Mouse (Mus musculus): ENCODE measurements around the gene Esrrb. TPM values are rescaled to one million over a fixed set of nuclear protein-coding genes. Genes with fewer than 3 reads are reported as not detected.
A peak's percentile ranks its signal among the peaks of the same experiment; 100 is the strongest.

Esrrb gene
- total RNA-seq, 2 experiments from 2014 or later, result 2.9 to 6.6 TPM

DNA sequence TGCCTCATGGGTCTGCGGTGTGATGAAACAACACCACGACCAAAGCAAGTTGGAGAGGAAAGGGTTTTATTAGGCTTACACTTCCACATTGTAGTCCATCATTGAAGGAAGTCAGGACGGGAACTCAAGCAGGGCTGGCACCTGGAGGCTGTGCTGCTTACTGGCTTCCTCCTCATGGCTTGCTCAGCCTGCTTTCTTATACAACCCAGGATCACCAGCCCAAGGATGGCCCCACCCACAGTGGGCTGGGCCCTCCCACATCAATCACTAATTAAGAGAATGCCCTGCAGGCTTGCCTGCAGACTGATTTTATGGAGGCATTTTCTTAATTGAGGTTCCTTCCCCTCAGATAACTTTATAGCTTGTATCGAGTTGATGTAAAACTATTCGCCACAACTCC is 129.1 kb downstream of the Esrrb start:
- intact Hi-C loops (cut with DNase I), result no loop called here
- no peak for DNase-seq

GRCm38 (mm10) chr12:86491500-86491899 is 130.6 kb downstream of the Esrrb start:
- no peak for DNase-seq
- intact Hi-C loops (cut with DNase I), result no loop called here

GRCm38 (mm10) chr12:86492822-86493221 is 131.9 kb downstream of the Esrrb start:
- no peak for DNase-seq

GRCm38 (mm10) chr12:86497126-86497525 is 136.2 kb downstream of the Esrrb start:
- no peak for DNase-seq
- intact Hi-C loops (cut with DNase I), result no loop called here

More at GRCm38 (mm10) chr12:86492822-86493221, 131.9 kb downstream of the Esrrb start:
- intact Hi-C loops (cut with DNase I), result no loop called here

- intact Hi-C loops (cut with DNase I), result no loop called here
- DNase-seq, result peak; percentile 54 to 69
Measured at GRCm38 (mm10) chr12:86498765-86499164, 137.8 kb downstream of the Esrrb start.

GRCm38 (mm10) chr12:86501728-86502127 is 140.8 kb downstream of the Esrrb start:
- intact Hi-C loops (cut with DNase I), result no loop called here
- DNase-seq, result no peak

- intact Hi-C loops (cut with DNase I), result no loop called here
- DNase-seq, result no peak
Measured at GRCm38 (mm10) chr12:86503921-86504320, 143.0 kb downstream of the Esrrb start.

DNA sequence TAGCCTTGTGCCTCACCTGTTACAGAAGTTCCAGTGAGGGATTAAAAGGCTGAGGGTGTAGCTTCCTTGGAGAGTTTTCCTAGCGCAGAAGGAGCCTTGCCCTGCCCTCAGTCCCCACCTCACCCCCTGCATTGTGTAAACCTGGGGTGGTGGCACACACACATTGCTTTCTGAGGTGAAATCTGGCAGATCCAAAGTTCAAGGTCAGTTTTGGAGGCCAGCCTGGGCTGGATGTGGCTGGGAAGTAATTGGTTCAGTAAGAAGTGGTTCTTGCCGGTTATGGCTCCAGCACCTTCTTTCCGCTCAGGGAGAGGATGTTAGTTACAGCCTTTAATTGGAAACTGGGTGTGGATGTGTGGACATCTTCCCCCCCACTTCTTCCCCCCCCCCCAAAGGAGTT is 143.4 kb downstream of the Esrrb start:
- no peak for DNase-seq
- intact Hi-C loops (cut with DNase I), result no loop called here

DNA sequence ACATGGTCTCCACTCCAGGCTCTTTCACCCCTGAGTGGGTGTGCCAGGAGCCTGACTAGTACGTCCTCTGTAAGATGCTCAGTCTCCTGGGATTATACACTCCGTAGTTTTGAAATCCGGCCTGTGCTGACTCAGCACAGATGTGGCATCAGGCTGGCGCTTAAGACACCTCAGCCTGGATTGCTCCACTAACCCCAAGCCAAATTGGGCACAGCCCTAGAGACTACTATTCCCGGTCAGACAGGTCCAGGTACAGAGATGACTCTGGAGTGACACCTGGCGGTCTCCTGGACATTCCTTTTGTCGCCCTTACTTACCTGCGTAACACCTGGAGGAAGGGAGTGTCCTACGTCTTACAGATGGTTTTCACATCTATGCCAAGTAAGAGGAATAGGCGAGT is 146.8 kb downstream of the Esrrb start:
- intact Hi-C loops (cut with DNase I), result no loop called here
- no peak for DNase-seq

DNA sequence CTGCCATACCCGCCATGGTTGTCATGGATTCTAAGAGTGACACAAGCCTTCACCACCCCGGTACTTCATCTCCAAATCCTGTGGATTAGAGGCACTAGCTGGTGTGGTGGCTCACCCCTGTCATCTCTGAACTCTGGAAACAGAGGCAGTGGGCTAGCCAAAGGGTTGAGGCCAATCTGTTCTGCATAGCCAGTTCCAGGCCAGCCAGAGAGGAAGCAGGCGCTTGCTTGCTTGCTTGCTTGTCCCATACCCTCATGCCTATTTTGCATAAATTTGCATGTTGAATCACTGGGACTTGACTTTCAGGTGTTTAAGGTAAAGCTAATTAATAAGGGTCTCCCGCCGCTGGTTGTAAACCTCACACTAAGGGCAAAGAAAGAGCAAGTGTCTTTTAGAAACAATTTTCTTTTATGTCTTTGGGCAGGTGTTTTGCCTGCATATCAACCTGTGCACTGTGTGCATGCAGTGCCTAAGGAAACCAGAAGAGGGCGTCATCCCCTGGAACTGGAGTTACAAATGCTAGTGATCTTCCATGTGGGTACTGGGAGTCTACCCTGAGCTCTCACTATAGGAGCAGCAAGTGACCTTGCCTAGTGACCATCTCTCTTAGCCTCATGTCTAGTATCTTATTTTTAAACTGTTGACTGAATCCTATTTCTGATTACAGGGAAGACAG is 147.5 kb downstream of the Esrrb start:
- intact Hi-C loops (cut with DNase I), result no loop called here
- DNase-seq, result no peak

DNA sequence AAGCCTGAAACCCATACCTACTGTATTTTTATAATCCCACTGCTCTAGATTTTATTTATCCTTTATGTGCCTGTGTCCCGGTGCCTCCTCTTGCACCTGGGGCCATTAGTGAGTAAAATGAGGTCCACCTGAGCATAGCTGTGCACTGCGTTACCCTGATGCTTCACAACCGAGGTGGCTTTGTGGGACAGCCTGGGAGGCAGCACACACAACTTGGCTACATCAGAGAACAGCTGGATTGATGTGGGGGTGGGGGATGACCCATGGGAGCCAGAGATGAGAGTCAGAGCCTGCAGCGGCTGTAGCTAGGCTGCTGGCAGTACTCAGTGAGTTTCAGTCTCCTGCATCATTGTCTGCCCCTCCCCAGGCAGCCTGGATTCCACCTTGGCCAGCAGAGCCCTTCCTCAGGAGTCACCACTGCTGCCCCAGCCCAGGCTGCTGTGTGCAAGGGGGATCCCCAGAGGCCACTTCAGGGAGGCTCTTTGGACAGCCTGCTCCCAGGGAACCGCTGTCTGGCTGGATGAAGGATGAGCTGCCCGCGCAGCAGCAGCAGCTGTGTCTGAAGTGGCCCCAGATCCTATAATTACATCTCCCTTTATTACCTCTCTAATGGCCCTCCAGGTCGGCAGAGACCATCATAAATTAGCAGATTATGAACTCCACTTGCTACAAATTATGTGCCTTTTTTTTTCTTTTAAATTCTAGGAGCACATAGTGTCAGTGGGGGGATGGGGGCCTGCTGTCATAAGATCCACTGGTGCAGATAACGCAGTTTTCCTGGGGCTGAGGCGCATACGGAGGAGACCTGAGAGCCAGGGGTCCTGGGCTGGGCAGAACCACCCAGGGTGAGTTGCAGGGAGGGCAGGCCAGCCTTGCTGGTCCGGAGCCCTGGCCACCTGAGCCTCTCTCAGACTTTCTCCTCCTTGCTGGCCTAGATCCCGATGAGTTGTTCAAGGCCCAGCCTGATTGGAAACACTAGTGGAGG is 148.7 kb downstream of the Esrrb start:
- no peak for DNase-seq
- intact Hi-C loops (cut with DNase I), result no loop called here

- intact Hi-C loops (cut with DNase I), result no loop called here
Measured at GRCm38 (mm10) chr12:86512335-86512734, 151.4 kb downstream of the Esrrb start.

DNA sequence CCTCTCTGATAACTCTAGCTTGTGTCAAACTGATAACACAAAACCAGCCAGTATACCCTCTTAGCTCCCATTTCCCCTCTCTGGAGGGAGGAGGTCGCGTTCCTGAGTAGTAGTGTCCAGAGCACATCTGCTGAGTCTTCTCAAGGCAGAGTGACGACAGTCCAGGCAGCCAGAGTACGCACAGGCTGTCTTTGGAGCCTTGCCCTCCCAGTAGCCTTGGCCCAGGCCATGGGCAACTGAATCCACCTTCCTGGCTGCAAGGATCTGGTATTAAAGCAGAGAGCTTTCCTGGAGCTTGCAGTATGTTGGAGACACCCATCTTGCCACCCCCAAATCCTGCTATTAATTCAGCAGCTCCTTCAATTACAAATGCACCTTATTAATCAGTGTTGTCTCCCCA is 152.7 kb downstream of the Esrrb start:
- DNase-seq, result peak in 1 of 2 experiments; percentile 32
- intact Hi-C loops (cut with DNase I), result no loop called here

More at GRCm38 (mm10) chr12:86512335-86512734, 151.4 kb downstream of the Esrrb start:
- no peak for DNase-seq

GRCm38 (mm10) chr12:86516602-86517001 is 155.7 kb downstream of the Esrrb start:
- intact Hi-C loops (cut with DNase I), result no loop called here
- no peak for DNase-seq

- intact Hi-C loops (cut with DNase I), result no loop called here
- DNase-seq, result no peak
Measured at GRCm38 (mm10) chr12:86517721-86518120, 156.8 kb downstream of the Esrrb start.

DNA sequence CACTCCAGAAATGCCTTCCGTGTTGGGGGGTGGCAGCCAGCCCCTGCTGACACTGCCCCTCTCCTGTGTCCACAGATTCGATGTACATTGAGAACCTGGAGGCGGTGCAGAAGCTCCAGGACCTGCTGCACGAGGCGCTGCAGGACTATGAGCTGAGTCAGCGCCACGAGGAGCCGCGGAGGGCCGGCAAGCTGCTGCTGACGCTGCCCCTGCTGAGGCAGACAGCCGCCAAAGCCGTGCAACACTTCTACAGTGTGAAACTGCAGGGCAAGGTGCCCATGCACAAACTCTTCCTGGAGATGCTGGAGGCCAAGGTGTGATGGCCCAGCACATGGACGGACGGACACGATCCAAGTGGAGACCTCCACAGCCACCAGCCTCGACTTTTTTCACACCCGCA is 157.8 kb downstream of the Esrrb start:
- intact Hi-C loops (cut with DNase I), result no loop called here
- DNase-seq, result no peak

DNA sequence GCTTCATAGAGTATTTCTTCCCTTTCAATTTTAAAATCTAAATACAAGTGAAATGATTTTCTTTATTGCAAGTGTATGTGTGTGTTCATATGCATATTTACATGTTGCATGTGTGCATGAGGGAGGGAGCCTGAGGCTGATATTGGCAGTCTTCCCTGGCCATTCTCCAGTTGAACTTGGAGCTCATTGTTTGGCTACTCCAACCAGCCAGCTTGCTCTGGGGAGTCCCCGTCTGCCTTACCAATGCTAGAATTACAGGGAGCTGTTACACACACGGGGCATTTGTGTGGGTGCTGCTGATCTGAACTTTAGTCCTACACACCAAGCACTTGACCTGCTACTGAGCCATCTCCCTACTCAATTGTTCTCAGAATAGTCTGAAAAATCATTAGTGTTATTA is 173.4 kb downstream of the Esrrb start:
- DNase-seq, result no peak
- intact Hi-C loops (cut with DNase I), result no loop called here

- intact Hi-C loops (cut with DNase I), result no loop called here
Measured at GRCm38 (mm10) chr12:86537799-86538198, 176.9 kb downstream of the Esrrb start.

DNA sequence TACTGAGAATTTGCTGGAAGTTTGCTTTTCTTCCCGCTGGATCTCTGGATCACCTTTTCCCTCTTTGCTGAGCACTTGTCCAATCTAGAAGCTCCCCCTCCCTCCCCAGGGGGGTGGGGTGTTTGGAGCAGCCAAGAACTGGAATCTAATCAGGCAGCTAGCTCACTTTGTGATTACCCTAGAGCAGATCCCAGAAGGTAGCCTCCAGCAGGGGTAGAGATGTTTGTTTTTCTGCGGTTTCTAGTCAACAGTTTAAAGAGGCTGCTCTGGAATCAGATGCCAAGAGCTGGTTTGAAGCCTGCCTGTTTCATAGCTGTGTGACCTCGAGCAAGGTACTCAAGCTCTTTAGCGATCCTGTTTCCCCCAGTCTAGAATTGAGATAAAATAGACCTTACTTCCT is 177.8 kb downstream of the Esrrb start:
- intact Hi-C loops (cut with DNase I), result no loop called here
- DNase-seq, result no peak

More at GRCm38 (mm10) chr12:86537799-86538198, 176.9 kb downstream of the Esrrb start:
- no peak for DNase-seq

DNA sequence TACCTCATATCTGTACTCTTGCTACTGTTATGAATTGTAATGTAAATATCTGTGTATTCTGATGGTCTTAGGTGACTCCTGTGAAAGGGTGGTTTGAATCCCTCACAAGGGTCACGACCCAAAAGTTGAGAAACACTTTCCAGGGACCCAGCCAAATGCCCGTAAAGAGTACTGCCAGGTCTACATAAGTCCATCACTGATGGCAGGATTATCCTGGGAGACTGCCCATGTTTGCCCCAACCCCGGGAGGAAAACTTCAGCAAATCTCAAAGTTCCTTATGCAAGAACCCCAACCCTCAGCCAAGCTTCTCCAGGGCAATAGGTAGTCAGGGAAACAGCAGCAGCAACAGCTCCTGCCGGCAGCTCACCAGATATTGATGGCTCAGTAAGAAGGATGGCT is 178.6 kb downstream of the Esrrb start:
- intact Hi-C loops (cut with DNase I), result no loop called here
- DNase-seq, result no peak

DNA sequence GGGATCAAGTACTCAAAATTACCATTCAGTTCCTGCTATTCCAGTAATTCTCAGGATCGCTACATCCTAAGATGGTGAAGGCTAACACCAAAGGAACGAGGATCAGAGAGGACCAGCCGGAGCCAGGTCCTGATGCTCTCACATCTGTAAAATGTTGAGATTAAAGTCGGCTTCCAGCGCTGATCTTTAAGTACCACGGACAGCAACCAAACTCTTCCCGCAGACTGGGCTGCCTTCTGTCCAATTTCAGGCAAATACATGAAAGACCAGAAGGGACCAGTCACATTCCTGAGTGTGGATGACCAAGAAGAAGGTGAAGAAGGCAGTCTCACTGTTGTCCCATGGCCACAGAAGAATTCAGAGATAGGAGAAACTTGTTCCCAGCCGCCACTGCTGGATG is 186.9 kb downstream of the Esrrb start:
- DNase-seq, result no peak
- intact Hi-C loops (cut with DNase I), result no loop called here

DNA sequence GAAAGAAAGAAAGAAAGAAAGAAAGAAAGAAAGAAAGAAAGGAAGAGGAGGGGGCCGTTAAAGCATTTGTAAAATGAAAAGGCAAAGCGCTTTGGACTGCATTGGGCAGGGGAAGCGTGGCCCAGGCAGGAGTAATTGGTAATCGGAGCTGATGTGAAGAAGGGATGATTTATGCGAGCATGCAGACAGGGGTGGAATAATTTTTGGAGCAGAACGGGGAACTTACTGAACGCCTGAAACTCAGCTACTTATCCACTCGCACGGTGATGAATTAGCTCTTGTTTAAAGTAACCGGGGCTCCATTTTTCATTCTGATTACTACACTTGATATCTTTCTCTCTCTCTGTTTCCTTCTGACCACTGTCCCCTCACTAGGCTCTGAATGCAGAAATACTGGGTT is 192.1 kb downstream of the Esrrb start:
- intact Hi-C loops (cut with DNase I), result no loop called here
- no peak for DNase-seq

All from gastrocnemius, postnatal 36 days (tissue).